Mouse (Mus musculus) CH12.LX (cell line): ENCODE measurements around the gene Per1. TPM values are rescaled to one million over a fixed set of nuclear protein-coding genes. Genes with fewer than 3 reads are reported as not detected.
A peak's percentile ranks its signal among the peaks of the same experiment; 100 is the strongest.

Source experiments
- DNase-seq: peaks from one replicate; pipeline ENCODE4 v3.0.0-alpha.2; 2013; ENCODE audit errors: extremely low read depth
- H3K27ac ChIP-seq: 2 replicates; pipeline ENCODE4 v1.5.1; 2012; ENCODE audit warnings: low read depth, mild to moderate bottlenecking, control low read depth, moderate library complexity; ENCODE audit not compliant: insufficient read depth
- H3K27me3 ChIP-seq: replicated peaks from 2 replicates; pipeline ENCODE3; 2012; ENCODE audit warnings: inconsistent platforms
- H3K36me3 ChIP-seq, 2 experiments: replicated peaks in 1 of 2; 2 replicates each; pipeline versions ENCODE3 to v1.6.1; 2012; ENCODE audit warnings: inconsistent platforms in 1 of 2, low read length in 1 of 2, mild to moderate bottlenecking in 1 of 2, mixed read lengths in 1 of 2, moderate library complexity in 1 of 2; ENCODE audit not compliant: control insufficient read depth in 1 of 2, insufficient read depth in 1 of 2
- H3K4me1 ChIP-seq, 2 experiments: 2 replicates each; pipeline ENCODE4 v1.6.1; 2012; ENCODE audit warnings: inconsistent platforms in 1 of 2, moderate library complexity in 1 of 2; ENCODE audit not compliant: insufficient read depth in 2 of 2, control insufficient read depth in 1 of 2
- H3K4me2 ChIP-seq: 2 replicates; pipeline ENCODE4 v1.6.1; 2012; ENCODE audit warnings: low read depth, mild to moderate bottlenecking, control low read depth; ENCODE audit not compliant: poor library complexity, insufficient read depth, severe bottlenecking
- H3K4me3 ChIP-seq, 3 experiments: fragments of 150-350 bp in 1 of 3; sonication (generic) in 1 of 3; replicated peaks in 1 of 3; 2 replicates each; pipeline versions ENCODE3 to v1.5.1; 2011 to 2012; ENCODE audit warnings: low read depth in 2 of 3, low read length in 2 of 3, mild to moderate bottlenecking in 2 of 3, moderate library complexity in 2 of 3, control low read depth in 1 of 3, improper control_type of control experiment in 1 of 3, inconsistent platforms in 1 of 3, mixed read lengths in 1 of 3; ENCODE audit not compliant: poor library complexity in 1 of 3
- H3K79me2 ChIP-seq: replicated peaks from 2 replicates; pipeline ENCODE4 v1.6.1; 2012; ENCODE audit warnings: mild to moderate bottlenecking, moderate library complexity; ENCODE audit not compliant: control insufficient read depth, poor library complexity, insufficient read depth, severe bottlenecking; ENCODE audit errors: extremely low read depth
- H3K9ac ChIP-seq: 2 replicates; pipeline ENCODE4 v1.6.1; 2012; ENCODE audit warnings: low read depth, mild to moderate bottlenecking, control low read depth, moderate library complexity; ENCODE audit not compliant: insufficient read depth
- H3K9me3 ChIP-seq: replicated peaks from 2 replicates; pipeline ENCODE3; 2012; ENCODE audit warnings: low read length, inconsistent platforms, mixed read lengths
- BHLHE40 ChIP-seq: IDR thresholded peaks from 2 replicates; pipeline ENCODE4 v1.6.1; 2011; ENCODE audit warnings: mild to moderate bottlenecking, low read depth, low read length, improper control_type of control experiment
- CHD1 ChIP-seq: IDR thresholded peaks from 2 replicates; pipeline ENCODE4 v1.6.1; 2012; ENCODE audit warnings: low read depth, low read length, improper control_type of control experiment, inconsistent platforms
- CHD2 ChIP-seq: IDR thresholded peaks from 2 replicates; pipeline ENCODE4 v1.6.1; 2011; ENCODE audit warnings: low read length, improper control_type of control experiment
- CTCF ChIP-seq, 2 experiments: IDR thresholded peaks in 1 of 2; conservative IDR thresholded peaks in 1 of 2; 2 replicates each; pipeline ENCODE4 v1.5.1; 2011 to 2012; ENCODE audit warnings: low read depth in 2 of 2, low read length in 2 of 2, improper control_type of control experiment in 1 of 2, inconsistent platforms in 1 of 2, mild to moderate bottlenecking in 1 of 2, moderate library complexity in 1 of 2
- E2F4 ChIP-seq: IDR thresholded peaks from 2 replicates; pipeline ENCODE4 v1.6.1; 2011; ENCODE audit warnings: low read depth, low read length, improper control_type of control experiment; ENCODE audit not compliant: insufficient replicate concordance
- ELF1 ChIP-seq: IDR thresholded peaks from 2 replicates; pipeline ENCODE4 v1.6.1; 2014; ENCODE audit warnings: low read depth, mild to moderate bottlenecking, inconsistent platforms, low read length, improper control_type of control experiment
- EP300 ChIP-seq: IDR thresholded peaks from 2 replicates; pipeline ENCODE4 v1.6.1; 2011; ENCODE audit warnings: low read length, improper control_type of control experiment
- ETS1 ChIP-seq: conservative IDR thresholded peaks from 2 replicates; pipeline ENCODE4 v1.6.1; 2012; ENCODE audit warnings: low read depth, mild to moderate bottlenecking, inconsistent platforms, low read length, improper control_type of control experiment, moderate library complexity
- GABPA ChIP-seq: IDR thresholded peaks from 2 replicates; pipeline ENCODE4 v1.6.1; 2012; ENCODE audit warnings: low read depth, low read length, improper control_type of control experiment, inconsistent platforms; ENCODE audit not compliant: insufficient replicate concordance
- HCFC1 ChIP-seq: IDR thresholded peaks from 2 replicates; pipeline ENCODE4 v1.6.1; 2012; ENCODE audit warnings: low read depth, mild to moderate bottlenecking, inconsistent platforms, low read length, improper control_type of control experiment
- IRF4 ChIP-seq: IDR thresholded peaks from 2 replicates; pipeline ENCODE4 v1.6.1; 2014; ENCODE audit warnings: low read depth, mild to moderate bottlenecking, inconsistent platforms, low read length, improper control_type of control experiment
- JUN ChIP-seq: IDR thresholded peaks from 2 replicates; pipeline ENCODE4 v1.6.1; 2011; ENCODE audit warnings: low read depth, mild to moderate bottlenecking, low read length, improper control_type of control experiment, moderate library complexity; ENCODE audit not compliant: insufficient read depth
- JUND ChIP-seq: conservative IDR thresholded peaks from 2 replicates; pipeline ENCODE4 v1.6.1; 2011; ENCODE audit warnings: low read depth, low read length, improper control_type of control experiment
- KAT2A ChIP-seq: IDR thresholded peaks from 2 replicates; pipeline ENCODE4 v1.6.1; 2012; ENCODE audit warnings: low read length, improper control_type of control experiment, inconsistent platforms; ENCODE audit not compliant: insufficient replicate concordance
- MAFK ChIP-seq: IDR thresholded peaks from 2 replicates; pipeline ENCODE4 v1.6.1; 2011; ENCODE audit warnings: low read length, improper control_type of control experiment; ENCODE audit not compliant: insufficient replicate concordance
- MAX ChIP-seq: IDR thresholded peaks from 2 replicates; pipeline ENCODE4 v1.6.1; 2011; ENCODE audit warnings: low read length, improper control_type of control experiment
- MAZ ChIP-seq: IDR thresholded peaks from 2 replicates; pipeline ENCODE4 v1.6.1; 2012; ENCODE audit warnings: low read depth, mild to moderate bottlenecking, inconsistent platforms, low read length, improper control_type of control experiment, moderate library complexity
- MEF2A ChIP-seq: IDR thresholded peaks from 2 replicates; pipeline ENCODE4 v1.6.1; 2014; ENCODE audit warnings: low read depth, mild to moderate bottlenecking, inconsistent platforms, low read length, improper control_type of control experiment, borderline replicate concordance
- MXI1 ChIP-seq: IDR thresholded peaks from 2 replicates; pipeline ENCODE4 v1.6.1; 2011; ENCODE audit warnings: mild to moderate bottlenecking, low read depth, low read length, improper control_type of control experiment
- MYC ChIP-seq: IDR thresholded peaks from 2 replicates; pipeline ENCODE4 v1.6.1; 2011; ENCODE audit warnings: low read depth, mild to moderate bottlenecking, improper control_type of control experiment, low read length
- NELFE ChIP-seq: IDR thresholded peaks from 2 replicates; pipeline ENCODE4 v1.6.1; 2011; ENCODE audit warnings: low read depth, low read length, improper control_type of control experiment
- NRF1 ChIP-seq: IDR thresholded peaks from 2 replicates; pipeline ENCODE4 v1.6.1; 2014; ENCODE audit warnings: low read depth, mild to moderate bottlenecking, inconsistent platforms, low read length, improper control_type of control experiment, moderate library complexity
- PAX5 ChIP-seq: IDR thresholded peaks from 2 replicates; pipeline ENCODE4 v1.6.1; 2012; ENCODE audit warnings: low read length, inconsistent platforms, mixed read lengths
- POLR2A ChIP-seq: IDR thresholded peaks from 2 replicates; pipeline ENCODE4 v1.6.1; 2011; ENCODE audit warnings: low read depth, mild to moderate bottlenecking, improper control_type of control experiment, low read length
- POLR2AphosphoS2 ChIP-seq: IDR thresholded peaks from 2 replicates; pipeline ENCODE4 v1.6.1; 2011; ENCODE audit warnings: low read depth, low read length, improper control_type of control experiment
- RAD21 ChIP-seq: IDR thresholded peaks from 2 replicates; pipeline ENCODE4 v1.6.1; 2011; ENCODE audit warnings: low read depth, mild to moderate bottlenecking, low read length, improper control_type of control experiment, moderate library complexity
- RCOR1 ChIP-seq: conservative IDR thresholded peaks from 2 replicates; pipeline ENCODE4 v1.6.1; 2012; ENCODE audit warnings: low read depth, mild to moderate bottlenecking, inconsistent platforms, low read length, improper control_type of control experiment
- SIN3A ChIP-seq: IDR thresholded peaks from 2 replicates; pipeline ENCODE4 v1.6.1; 2012; ENCODE audit warnings: low read length, improper control_type of control experiment, inconsistent platforms
- SMC3 ChIP-seq: IDR thresholded peaks from 2 replicates; pipeline ENCODE4 v1.6.1; 2011; ENCODE audit warnings: low read depth, low read length, improper control_type of control experiment
- TBP ChIP-seq: conservative IDR thresholded peaks from 2 replicates; pipeline ENCODE4 v1.6.1; 2011; ENCODE audit warnings: low read depth, low read length, improper control_type of control experiment
- TCF12 ChIP-seq: IDR thresholded peaks from 2 replicates; pipeline ENCODE4 v1.6.1; 2014; ENCODE audit warnings: low read depth, mild to moderate bottlenecking, inconsistent platforms, low read length, improper control_type of control experiment
- UBTF ChIP-seq: IDR thresholded peaks from 2 replicates; pipeline ENCODE4 v1.6.1; 2012; ENCODE audit warnings: low read depth, mild to moderate bottlenecking, inconsistent platforms, low read length, improper control_type of control experiment, moderate library complexity
- USF1 ChIP-seq: IDR thresholded peaks from 2 replicates; pipeline ENCODE4 v1.6.1; 2014; ENCODE audit warnings: low read depth, mild to moderate bottlenecking, inconsistent platforms, low read length, improper control_type of control experiment
- USF2 ChIP-seq: conservative IDR thresholded peaks from 2 replicates; pipeline ENCODE4 v1.6.1; 2011; ENCODE audit warnings: low read depth, low read length, improper control_type of control experiment
- ZC3H11A ChIP-seq: IDR thresholded peaks from 2 replicates; pipeline ENCODE4 v1.6.1; 2012; ENCODE audit warnings: low read depth, mild to moderate bottlenecking, inconsistent platforms, low read length, improper control_type of control experiment
- ZKSCAN1 ChIP-seq: IDR thresholded peaks from 2 replicates; pipeline ENCODE4 v1.6.1; 2012; ENCODE audit warnings: low read depth, inconsistent platforms, low read length, improper control_type of control experiment, borderline replicate concordance
- ZMIZ1 ChIP-seq: IDR thresholded peaks from 2 replicates; pipeline ENCODE4 v1.6.1; 2012; ENCODE audit warnings: low read depth, mild to moderate bottlenecking, inconsistent platforms, low read length, improper control_type of control experiment
- ZNF384 ChIP-seq: IDR thresholded peaks from 2 replicates; pipeline ENCODE4 v1.6.1; 2012; ENCODE audit warnings: low read depth, low read length, improper control_type of control experiment, inconsistent platforms
- dilution Hi-C: fragments of 300-500 bp; cut with MboI; formaldehyde crosslinking; loops from 2 replicates; pipeline ENCODE4 v1.14.3; 2020; ENCODE audit warnings: low sequenced_read_pairs; ENCODE audit not compliant: extremely low pct_unique_long_range_greater_than_20kb, extremely low pct_ligation_motif_present
- in situ Hi-C: fragments of 300-500 bp; cut with MboI; formaldehyde crosslinking; loops from 3 replicates; pipeline ENCODE4 v1.14.3; 2019; ENCODE audit warnings: low sequenced_read_pairs, low pct_ligation_motif_present, low pct_unique_long_range_greater_than_20kb, mixed read lengths
- polyA plus RNA-seq: library from polyadenylated mRNA; unstranded; fragments of >175 nt; gene quantifications from 2 replicates; pipeline ENCODE4 v1.2.1, GENCODE M21; 2012; ENCODE audit warnings: low read depth; ENCODE audit not compliant: insufficient read length
- total RNA-seq, 2 experiments: library from RNA; depleted of rRNA; stranded (reverse); fragments of 300-350 nt in 1 of 2; fragments of >200 nt in 1 of 2; gene quantifications; 2 replicates each; pipeline ENCODE4 v1.2.3; 2012 to 2014

Per1 gene
- total and polyA plus RNA-seq, 3 experiments = 2.8 to 38.3 (median 11.8) TPM

DNA sequence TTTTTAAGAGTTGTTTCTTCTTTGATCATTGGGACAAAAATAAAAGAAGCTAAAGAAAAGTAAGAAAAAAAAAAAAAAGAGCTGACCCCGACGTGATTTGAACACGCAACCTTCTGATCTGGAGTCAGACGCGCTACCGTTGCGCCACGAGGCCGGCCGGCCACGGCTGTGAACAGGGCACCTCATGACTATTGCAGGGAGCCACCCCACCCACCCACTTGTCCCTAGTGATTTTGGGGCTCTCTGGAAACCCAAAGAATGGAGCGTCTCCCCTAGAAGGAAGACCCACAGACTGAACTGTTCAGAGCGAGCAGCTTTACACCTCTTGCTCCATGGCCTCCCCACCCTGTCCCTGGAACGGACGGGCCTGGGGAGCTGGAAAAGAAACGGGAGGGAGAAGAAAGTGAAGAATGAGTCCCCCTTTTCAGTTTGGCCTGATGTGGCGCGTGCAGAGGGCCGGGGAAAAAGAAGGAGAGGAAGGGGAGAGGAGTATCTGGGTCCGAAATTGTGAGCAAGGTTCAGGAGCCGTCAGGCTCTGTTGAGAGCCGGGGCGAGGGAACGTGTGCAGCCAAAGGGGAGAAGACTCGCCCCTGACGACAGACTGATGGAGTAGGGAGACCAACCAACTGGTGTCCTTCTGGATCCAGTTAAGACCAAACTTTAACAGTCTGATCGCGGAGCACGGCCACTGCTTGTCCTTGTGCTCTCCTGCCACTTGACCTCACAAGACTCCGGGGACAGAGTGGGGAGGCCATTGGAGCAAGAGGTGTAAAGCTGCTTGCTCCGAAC lies 31.4 kb upstream of the Per1 start:
- in situ Hi-C loops = loop anchor here (5.0 kb wide), 1 partner anchor 54 kb away; no protein-coding TSS in a partner anchor
- H3K4me1 ChIP-seq = peaks cover 7 to 33% of the 10 kb centered on the region in 2 experiments
- H3K36me3 ChIP-seq = no peaks in the 10 kb centered on the region
- peak overlapping the region; percentile 82 for H3K9ac ChIP-seq
- dilution Hi-C loops = no loop called here
- peak overlapping the region; percentile 63 to 95 (median 78) for H3K4me3 ChIP-seq
- no peaks in the 10 kb centered on the region for H3K9me3 ChIP-seq
- no peaks in the 10 kb centered on the region; the same call in 1 of the 2 replicates for H3K79me2 ChIP-seq
- peak; percentile 69 for DNase-seq
- peak overlapping the region; percentile 62 for H3K4me2 ChIP-seq
- peak; percentile 33; the same call in 1 of the 2 replicates for TF ChIP-seq CHD2
- peak; percentile 62; the same call in 1 of the 2 replicates for TF ChIP-seq ELF1
- peak; percentile 72; the same call in 1 of the 2 replicates for TF ChIP-seq CHD1
- no peak for TF ChIP-seq USF1
- TF ChIP-seq MYC = peak; percentile 56; the same call in 1 of the 2 replicates
- TF ChIP-seq MAX = no peak; the same call in 1 of the 2 replicates
- no peak for TF ChIP-seq ZKSCAN1
- peak; percentile 98 for TF ChIP-seq TBP
- TF ChIP-seq UBTF = peak; percentile 67
- TF ChIP-seq TCF12 = no peak
- no peak for TF ChIP-seq ZC3H11A
- TF ChIP-seq MXI1 = peak; percentile 81
- TF ChIP-seq KAT2A = peak; percentile 86; the same call in 1 of the 2 replicates
- TF ChIP-seq ZMIZ1 = no peak
- peak; percentile 56 for TF ChIP-seq HCFC1
- no peak for TF ChIP-seq POLR2AphosphoS2
- no peak for TF ChIP-seq NELFE
- TF ChIP-seq BHLHE40 = peak; percentile 23; the same call in 1 of the 2 replicates
- TF ChIP-seq GABPA = no peak
- TF ChIP-seq SMC3 = no peak
- TF ChIP-seq E2F4 = no peak
- no peak for TF ChIP-seq RAD21
- TF ChIP-seq RCOR1 = no peak
- peak; percentile 94 for TF ChIP-seq SIN3A
- TF ChIP-seq JUND = no peak
- TF ChIP-seq CTCF (conservative IDR thresholded peaks at IDR 0.05 in 1 of 2, IDR thresholded peaks at IDR 0.05 in 1 of 2; ENCODE audit: low read depth in 2 of 2, low read length in 2 of 2) = no peak
- no peak; the same call in 1 of the 2 replicates for TF ChIP-seq USF2
- peak; percentile 99 for TF ChIP-seq ZNF384
- no peak for TF ChIP-seq JUN
- no peak for TF ChIP-seq POLR2A
- no peak for TF ChIP-seq EP300
- TF ChIP-seq IRF4 = peak; percentile 25; the same call in 1 of the 2 replicates
- TF ChIP-seq MEF2A = peak; percentile 49; the same call in 1 of the 2 replicates
- no peak for TF ChIP-seq PAX5
- no peak; the same call in 1 of the 2 replicates for TF ChIP-seq MAFK
- no peak for TF ChIP-seq ETS1
- TF ChIP-seq MAZ = peak; percentile 72
- TF ChIP-seq NRF1 = no peak
- TF ChIP-seq, all 38 proteins: peak for 15
- Histone ChIP-seq H3K27ac (no peak overlapping the region), H3K27me3 (peaks cover 6% of the 10 kb centered on the region)
